Mouse (Mus musculus) lung, adult 10 weeks (tissue): ENCODE results near the gene Hdhd5. TPM values are rescaled to one million over a fixed set of nuclear protein-coding genes. Genes with fewer than 3 reads are reported as not detected.

ENCODE experiments used
- polyA plus RNA-seq: library from polyadenylated mRNA; stranded (reverse); fragments of 350-450 nt; fragmentation: Illumina TruSeq; extraction: RNeasy Lipid Tissue Mini Kit (QIAGEN cat#74804); gene quantifications from one replicate; pipeline ENCODE4 v1.2.3, GENCODE M21; 2014; ENCODE audit warnings: low read depth, low replicate concordance; ENCODE audit not compliant: insufficient read depth

The Hdhd5 gene
- polyA plus RNA-seq: 10.5 TPM

GRCm38 (mm10) chr6:120531020-120531965 is at the start of gene Hdhd5:
TSS of gene Hdhd5 (minus strand) at chr6:120531319.

GRCm38 (mm10) chr6:120493374-120494181 is 37.5 kb downstream of the Hdhd5 start, which contains the start of gene Tmem121b:
TSS of gene Tmem121b (minus strand) at chr6:120493807.

GRCm38 (mm10) chr6:120463086-120463871 is 67.8 kb downstream of the Hdhd5 start, which contains the start of gene Il17ra:
TSS of gene Il17ra (plus strand) at chr6:120463247.

Other genes with a start within 250 kb of the Hdhd5 start
- not detected for gene D330020A13Rik, start 237.0 kb downstream of the Hdhd5 start, polyA plus RNA-seq
- gene B4galnt3, start 236.8 kb downstream of the Hdhd5 start, polyA plus RNA-seq: not detected
- gene Kdm5a, start 167.2 kb downstream of the Hdhd5 start, polyA plus RNA-seq: 6.6 TPM
- gene Ccdc77, start 166.9 kb downstream of the Hdhd5 start, polyA plus RNA-seq: 3.0 TPM
- gene Il17ra, start 68.1 kb downstream of the Hdhd5 start, polyA plus RNA-seq: 12.8 TPM
- gene Tmem121b, start 37.5 kb downstream of the Hdhd5 start, polyA plus RNA-seq: 0.46 TPM
- gene Cecr2, start 135.1 kb upstream of the Hdhd5 start, polyA plus RNA-seq: 1.4 TPM
- 0.71 TPM for gene Slc25a18, start 242.3 kb upstream of the Hdhd5 start, polyA plus RNA-seq